Comparison of ENCODE assay signal across 8 mouse cellular contexts in the genomic region with DNA sequence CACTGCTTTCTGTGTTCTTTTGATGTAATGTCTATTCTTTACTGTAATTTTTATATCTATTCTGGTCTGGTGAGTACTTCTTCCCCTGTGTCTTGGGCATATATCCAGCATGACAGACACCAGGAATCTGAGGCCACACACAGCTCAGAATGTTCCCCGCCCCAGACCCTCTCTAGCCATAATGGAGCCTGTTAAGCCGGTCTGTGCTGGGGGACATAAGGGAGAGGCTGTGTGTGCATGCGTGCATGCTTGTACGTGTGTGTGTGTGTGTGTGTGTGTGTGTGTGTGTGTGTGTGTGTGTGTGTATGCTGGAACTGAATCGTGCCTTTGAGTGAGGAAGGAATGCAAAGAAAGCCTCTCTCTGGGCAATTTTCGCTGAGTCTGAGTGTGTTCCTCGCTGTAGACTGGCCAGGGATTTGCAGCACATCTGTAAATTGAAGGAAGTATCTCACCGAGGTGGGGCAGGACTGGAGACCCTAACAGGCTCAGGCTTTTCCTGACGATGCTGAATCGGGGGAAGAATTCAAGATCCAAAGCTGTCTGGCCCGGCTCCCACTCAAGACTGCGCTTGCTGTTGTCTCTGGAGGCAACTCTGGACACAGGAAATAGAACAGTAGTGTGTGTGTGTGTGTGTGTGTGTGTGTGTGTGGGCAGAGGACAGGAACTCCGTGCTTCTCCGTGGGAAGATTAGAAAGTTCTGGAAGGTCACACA. TPM values are rescaled to one million over a fixed set of nuclear protein-coding genes. Genes with fewer than 3 reads are reported as not detected.
DNase-seq lines count a peak whose midpoint lies in the region; ATAC-seq and TF ChIP-seq lines count a peak whose summit lies in the region.

No protein-coding gene starts in this region.

- no peak for ATAC-seq in liver, embryonic 11.5 days (replicated peaks; ENCODE audit: low FRiP score)
- no peak for ATAC-seq in liver, embryonic 12.5 days
- ATAC-seq in kidney, postnatal 0 days (replicated peaks; ENCODE audit: low FRiP score, low read depth) = peak; percentile 70; the same call in 1 of the 2 replicates
- ATAC-seq in hindbrain, embryonic 14.5 days (ENCODE audit: low FRiP score) = no peak
- ATAC-seq in hindbrain, embryonic 13.5 days (ENCODE audit: low FRiP score) = no peak

- H3K27ac ChIP-seq in liver, embryonic 11.5 days (ENCODE audit: low read depth, low read length) = peak overlapping the region; percentile 61
- H3K27ac ChIP-seq in liver, embryonic 12.5 days = no peak overlapping the region
- peak overlapping the region; percentile 81 for H3K27ac ChIP-seq in kidney, postnatal 0 days
- H3K27ac ChIP-seq in small intestine, adult 2 months (ENCODE audit: insufficient read depth, low read depth, low read length) = peak overlapping the region; percentile 28; the same call in 1 of the 2 replicates
- H3K27ac ChIP-seq in hindbrain, embryonic 14.5 days = no peak overlapping the region
- H3K27ac ChIP-seq in hindbrain, embryonic 13.5 days = no peak overlapping the region

- no peaks in the 10 kb centered on the region for H3K27me3 ChIP-seq in liver, embryonic 11.5 days (replicated peaks; ENCODE audit: control insufficient read depth, insufficient read depth, low read length)
- H3K27me3 ChIP-seq in liver, embryonic 12.5 days (replicated peaks) = no peaks in the 10 kb centered on the region
- H3K27me3 ChIP-seq in kidney, postnatal 0 days (ENCODE audit: insufficient read depth, low read length) = no peaks in the 10 kb centered on the region
- no peaks in the 10 kb centered on the region for H3K27me3 ChIP-seq in small intestine, adult 2 months (ENCODE audit: control insufficient read depth, insufficient read depth, low read length)
- no peaks in the 10 kb centered on the region for H3K27me3 ChIP-seq in hindbrain, embryonic 14.5 days (ENCODE audit: control insufficient read depth, insufficient read depth, low read length)
- H3K27me3 ChIP-seq in hindbrain, embryonic 13.5 days = no peaks in the 10 kb centered on the region

- WGBS in liver, embryonic 11.5 days = 52% methylated on average over 14 of the region's 14 CpGs
- WGBS in liver, embryonic 12.5 days (ENCODE audit: insufficient replicate concordance) = 47% methylated on average over 14 of the region's 14 CpGs
- 33% methylated on average over 14 of the region's 14 CpGs for WGBS in kidney, postnatal 0 days
- 57% methylated on average over 14 of the region's 14 CpGs for WGBS in small intestine, adult 2 months
- 68% methylated on average over 14 of the region's 14 CpGs for WGBS in hindbrain, embryonic 14.5 days
- 63% methylated on average over 14 of the region's 14 CpGs for WGBS in hindbrain, embryonic 13.5 days

- DNase-seq in liver, embryonic 11.5 days (ENCODE audit: low spot score) = no peak
- DNase-seq in heart, adult 8-10 months (ENCODE audit: low spot score) = peak; percentile 80
- DNase-seq in kidney, postnatal 0 days (ENCODE audit: low spot score) = peak; percentile 85
- no peak for DNase-seq in spleen, postnatal 10 days (ENCODE audit: low spot score in 2 of 2)
- no peak for DNase-seq in hindbrain, embryonic 14.5 days (ENCODE audit: low spot score)

- H3K4me2 ChIP-seq in liver, embryonic 11.5 days = no peak overlapping the region
- no peak overlapping the region for H3K4me2 ChIP-seq in liver, embryonic 12.5 days
- no peak overlapping the region for H3K4me2 ChIP-seq in kidney, postnatal 0 days (ENCODE audit: low read length)
- H3K4me2 ChIP-seq in hindbrain, embryonic 14.5 days (replicated peaks) = no peak overlapping the region
- no peak overlapping the region for H3K4me2 ChIP-seq in hindbrain, embryonic 13.5 days

- H3K4me3 ChIP-seq in liver, embryonic 11.5 days (ENCODE audit: low read depth, low read length) = no peak overlapping the region
- no peak overlapping the region for H3K4me3 ChIP-seq in liver, embryonic 12.5 days
- H3K4me3 ChIP-seq in kidney, postnatal 0 days (replicated peaks; ENCODE audit: low read depth, low read length) = no peak overlapping the region
- no peak overlapping the region for H3K4me3 ChIP-seq in small intestine, adult 2 months (ENCODE audit: low read depth, low read length)
- no peak overlapping the region for H3K4me3 ChIP-seq in hindbrain, embryonic 14.5 days (replicated peaks; ENCODE audit: low read length)
- no peak overlapping the region for H3K4me3 ChIP-seq in hindbrain, embryonic 13.5 days

- TF ChIP-seq CTCF in kidney, postnatal 0 days (IDR thresholded peaks at IDR 0.05; ENCODE audit: low read depth) = no peak
- TF ChIP-seq CTCF in small intestine, adult 2 months (IDR thresholded peaks at IDR 0.05; ENCODE audit: extremely low read depth, insufficient read length, insufficient replicate concordance, low read depth, low read length) = no peak

- peaks cover 20% of the 10 kb centered on the region for H3K4me1 ChIP-seq in liver, embryonic 11.5 days (replicated peaks; ENCODE audit: control insufficient read depth, insufficient read depth, low read length)
- H3K4me1 ChIP-seq in liver, embryonic 12.5 days = peaks cover 32% of the 10 kb centered on the region
- peaks cover 21% of the 10 kb centered on the region for H3K4me1 ChIP-seq in kidney, postnatal 0 days (replicated peaks; ENCODE audit: insufficient read depth, low read length)
- H3K4me1 ChIP-seq in small intestine, adult 2 months (ENCODE audit: control insufficient read depth, insufficient read depth, insufficient read length, low read length) = peaks cover 44% of the 10 kb centered on the region
- peaks cover 9% of the 10 kb centered on the region; the same call in 1 of the 2 replicates for H3K4me1 ChIP-seq in hindbrain, embryonic 14.5 days (replicated peaks; ENCODE audit: control insufficient read depth, insufficient read depth, low read length)
- peaks cover 12% of the 10 kb centered on the region for H3K4me1 ChIP-seq in hindbrain, embryonic 13.5 days (replicated peaks)

- H3K9ac ChIP-seq in liver, embryonic 11.5 days (ENCODE audit: low read depth, low read length) = no peak overlapping the region
- H3K9ac ChIP-seq in liver, embryonic 12.5 days = no peak overlapping the region
- no peak overlapping the region for H3K9ac ChIP-seq in kidney, postnatal 0 days (ENCODE audit: low read depth, low read length)
- H3K9ac ChIP-seq in hindbrain, embryonic 14.5 days = no peak overlapping the region
- no peak overlapping the region for H3K9ac ChIP-seq in hindbrain, embryonic 13.5 days

- H3K9me3 ChIP-seq in liver, embryonic 11.5 days (ENCODE audit: control insufficient read depth, low read length) = no peaks in the 10 kb centered on the region
- H3K9me3 ChIP-seq in liver, embryonic 12.5 days (replicated peaks) = no peaks in the 10 kb centered on the region
- H3K9me3 ChIP-seq in kidney, postnatal 0 days (replicated peaks; ENCODE audit: low read length) = no peaks in the 10 kb centered on the region
- no peaks in the 10 kb centered on the region for H3K9me3 ChIP-seq in hindbrain, embryonic 14.5 days (ENCODE audit: control insufficient read depth, low read length)
- H3K9me3 ChIP-seq in hindbrain, embryonic 13.5 days = no peaks in the 10 kb centered on the region

- H3K36me3 ChIP-seq in liver, embryonic 11.5 days (ENCODE audit: control insufficient read depth, insufficient read depth, low read length) = no peaks in the 10 kb centered on the region
- H3K36me3 ChIP-seq in liver, embryonic 12.5 days = no peaks in the 10 kb centered on the region
- H3K36me3 ChIP-seq in kidney, postnatal 0 days (ENCODE audit: insufficient read depth, low read length) = no peaks in the 10 kb centered on the region
- H3K36me3 ChIP-seq in small intestine, adult 2 months (ENCODE audit: control insufficient read depth, insufficient read depth, low read length) = no peaks in the 10 kb centered on the region
- no peaks in the 10 kb centered on the region for H3K36me3 ChIP-seq in hindbrain, embryonic 14.5 days (replicated peaks; ENCODE audit: control insufficient read depth, insufficient read depth)
- no peaks in the 10 kb centered on the region for H3K36me3 ChIP-seq in hindbrain, embryonic 13.5 days

- TF ChIP-seq POLR2A in small intestine, adult 2 months (IDR thresholded peaks at IDR 0.05; ENCODE audit: low read depth, low read length) = no peak

RNA-seq across cellular contexts. Expression of a gene that starts 30.6 kb away (rescaled TPM):
- 22.9 and 24.3 TPM in 2 replicates for polyA plus RNA-seq in liver, embryonic 11.5 days (2014; fragmentation: Nextera tagmentation; extraction: Ambion mirVana)
- 17.1 and 19.4 TPM in 2 replicates for polyA plus RNA-seq in liver, embryonic 12.5 days (2016; fragmentation: Nextera tagmentation; extraction: Ambion mirVana)
- total RNA-seq in heart, adult 8-10 months (2022) = 100 to 1,000 TPM; 676 to 739 (median 714) TPM
- 55.9 and 60.9 TPM in 2 replicates for polyA plus RNA-seq in kidney, postnatal 0 days (2015; fragmentation: Nextera tagmentation; extraction: Ambion mirVana)
- polyA plus RNA-seq in small intestine, adult 2 months (2012; rRNA removed) = 56.4 and 63.8 TPM in 2 replicates
- 17.3 and 22.0 TPM in 2 replicates for polyA plus RNA-seq in hindbrain, embryonic 14.5 days (2014; fragmentation: Nextera tagmentation; extraction: Ambion mirVana)
- 20.3 and 21.8 TPM in 2 replicates for polyA plus RNA-seq in hindbrain, embryonic 13.5 days (2015; fragmentation: Nextera tagmentation; extraction: Ambion mirVana)

RNA-seq across cellular contexts. Expression of a gene that starts 46.0 kb away (rescaled TPM):
- polyA plus RNA-seq in liver, embryonic 11.5 days (2014; fragmentation: Nextera tagmentation; extraction: Ambion mirVana) = 30.8 and 35.0 TPM in 2 replicates
- polyA plus RNA-seq in liver, embryonic 12.5 days (2016; fragmentation: Nextera tagmentation; extraction: Ambion mirVana) = 23.9 and 25.5 TPM in 2 replicates
- 10 to 100 TPM; 11.1 to 12.3 (median 11.6) TPM for total RNA-seq in heart, adult 8-10 months (2022)
- 13.2 and 13.6 TPM in 2 replicates for polyA plus RNA-seq in kidney, postnatal 0 days (2015; fragmentation: Nextera tagmentation; extraction: Ambion mirVana)
- 3.1 and 4.7 TPM in 2 replicates for polyA plus RNA-seq in small intestine, adult 2 months (2012; rRNA removed)
- polyA plus RNA-seq in hindbrain, embryonic 14.5 days (2014; fragmentation: Nextera tagmentation; extraction: Ambion mirVana) = 13.5 and 15.8 TPM in 2 replicates
- 15.5 and 17.3 TPM in 2 replicates for polyA plus RNA-seq in hindbrain, embryonic 13.5 days (2015; fragmentation: Nextera tagmentation; extraction: Ambion mirVana)

Comparison
In these comparisons a context has a peak if more than half of its experiments do, and no peak if none do; other contexts are left out.
1. H3K27ac ChIP-seq: peak in liver, embryonic 11.5 days (single experiment), kidney, postnatal 0 days (single experiment) and small intestine, adult 2 months (single experiment); none in liver, embryonic 12.5 days (single experiment), hindbrain, embryonic 14.5 days (single experiment) and hindbrain, embryonic 13.5 days (single experiment).
2. DNase-seq: peak in heart, adult 8-10 months (single experiment) and kidney, postnatal 0 days (single experiment); none in liver, embryonic 11.5 days (single experiment), spleen, postnatal 10 days (0 of 2) and hindbrain, embryonic 14.5 days (single experiment).